Mouse (Mus musculus): ENCODE results near the gene Eln. TPM values are rescaled to one million over a fixed set of nuclear protein-coding genes. Genes with fewer than 3 reads are reported as not detected.

Eln gene
- total RNA-seq, 2 experiments from 2014 or later: 409 to 606 TPM

DNA sequence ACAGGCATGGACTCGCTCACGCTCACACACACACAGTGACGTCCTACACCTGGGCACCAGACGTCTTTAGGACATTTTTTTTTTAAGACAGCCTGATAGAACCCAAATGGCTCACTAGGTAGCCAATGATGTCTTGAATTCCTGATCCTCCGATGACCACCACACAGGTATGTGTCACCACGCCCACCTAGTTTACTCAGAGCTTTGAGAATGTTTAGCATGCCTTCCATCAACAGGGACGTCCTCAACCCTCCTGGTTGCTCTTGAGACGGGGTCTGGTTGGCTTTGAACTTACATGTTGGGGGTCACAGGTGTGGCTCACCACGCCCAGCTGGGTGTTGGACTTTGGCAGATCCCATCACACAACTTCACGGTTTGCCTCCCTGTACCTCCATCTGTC is 922 bp downstream of the Eln start:
- intact Hi-C loops (cut with DNase I): loop anchor here (2.0 to 10.0 kb wide), 2 partner anchors 155 to 219 kb away; no protein-coding TSS in a partner anchor
- DNase-seq: no peak

GRCm38 (mm10) chr5:134745801-134746200 is 1.3 kb downstream of the Eln start:
- no peak for DNase-seq
- intact Hi-C loops (cut with DNase I): loop anchor here (2.0 to 10.0 kb wide), 2 partner anchors 155 to 219 kb away; no protein-coding TSS in a partner anchor

DNA sequence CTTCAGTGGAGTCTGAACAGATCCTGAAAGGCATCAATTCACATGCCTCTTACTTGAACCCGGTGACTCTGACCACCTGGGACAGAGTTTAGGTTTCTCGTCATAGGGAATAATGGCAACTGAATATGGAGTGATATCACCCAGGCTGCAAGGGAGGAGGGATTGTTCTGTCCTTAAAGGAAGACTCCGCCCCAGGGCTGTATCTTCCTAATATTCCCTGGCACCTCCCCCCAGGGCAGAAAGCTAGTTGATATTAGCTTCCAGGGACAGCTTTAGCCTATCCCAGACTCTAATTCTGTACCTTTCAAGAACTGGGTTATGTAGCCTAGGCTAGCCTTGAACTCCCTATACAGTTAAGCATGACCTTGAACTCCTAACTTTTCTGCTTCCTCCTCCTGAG is 2.1 kb downstream of the Eln start:
- intact Hi-C loops (cut with DNase I): loop anchor here (10.0 kb wide), 1 partner anchor 220 kb away; no protein-coding TSS in a partner anchor

DNA sequence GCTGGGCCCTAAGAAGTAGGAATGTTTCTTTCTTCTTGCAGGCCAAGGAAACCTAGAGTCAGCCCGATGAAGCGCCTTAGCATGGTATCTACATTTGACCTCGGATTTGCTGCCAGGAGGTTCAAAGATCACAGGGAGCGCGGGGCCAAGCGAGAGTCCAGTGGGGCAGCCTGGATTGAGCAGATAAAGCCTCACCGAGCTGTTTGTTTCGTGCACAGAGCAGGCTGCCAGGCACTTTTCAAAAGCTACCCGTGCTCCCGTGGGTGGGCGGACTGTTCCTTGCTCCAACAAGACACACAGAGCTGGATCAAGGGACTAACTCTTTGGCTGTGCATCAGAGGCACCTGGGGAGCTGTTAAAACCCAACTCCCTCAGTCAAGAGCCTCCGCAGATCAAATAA is 3.1 kb downstream of the Eln start:
- no peak for DNase-seq
- intact Hi-C loops (cut with DNase I): loop anchor here (10.0 kb wide), 1 partner anchor 221 kb away; no protein-coding TSS in a partner anchor

More for the DNA sequence above, 2.1 kb downstream of the Eln start:
- DNase-seq: no peak

DNA sequence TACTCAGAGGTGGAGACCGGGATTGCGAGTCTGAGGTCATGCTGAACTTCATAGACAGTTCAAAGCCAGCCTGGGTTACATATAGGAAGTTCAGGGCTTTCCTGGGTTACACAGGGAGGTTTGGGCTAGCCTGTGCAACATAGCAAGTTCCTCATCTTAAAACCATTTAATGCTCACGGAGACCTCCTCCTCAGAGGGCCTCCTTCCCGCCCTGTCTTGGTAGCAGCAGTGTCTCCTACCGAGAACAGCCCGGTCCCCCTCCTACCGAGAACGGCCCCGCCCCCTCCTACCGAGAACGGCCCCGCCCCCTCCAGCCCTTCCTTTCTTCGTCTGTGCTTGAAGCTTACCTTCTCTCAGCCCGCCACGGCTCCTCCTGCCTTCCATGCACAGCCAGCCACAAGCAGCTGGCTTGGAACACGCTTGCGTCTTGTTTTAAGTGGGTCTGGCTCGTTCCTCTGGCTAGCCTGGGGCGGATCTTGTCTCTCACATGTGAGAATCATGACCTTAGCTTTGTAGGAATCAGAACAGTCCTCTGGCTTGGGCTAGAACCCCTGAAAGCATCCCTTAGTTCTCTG is 4.8 kb downstream of the Eln start:
- intact Hi-C loops (cut with DNase I): loop anchor here (10.0 kb wide), 1 partner anchor 222 kb away; no protein-coding TSS in a partner anchor
- DNase-seq: peak; percentile 42 to 51

DNA sequence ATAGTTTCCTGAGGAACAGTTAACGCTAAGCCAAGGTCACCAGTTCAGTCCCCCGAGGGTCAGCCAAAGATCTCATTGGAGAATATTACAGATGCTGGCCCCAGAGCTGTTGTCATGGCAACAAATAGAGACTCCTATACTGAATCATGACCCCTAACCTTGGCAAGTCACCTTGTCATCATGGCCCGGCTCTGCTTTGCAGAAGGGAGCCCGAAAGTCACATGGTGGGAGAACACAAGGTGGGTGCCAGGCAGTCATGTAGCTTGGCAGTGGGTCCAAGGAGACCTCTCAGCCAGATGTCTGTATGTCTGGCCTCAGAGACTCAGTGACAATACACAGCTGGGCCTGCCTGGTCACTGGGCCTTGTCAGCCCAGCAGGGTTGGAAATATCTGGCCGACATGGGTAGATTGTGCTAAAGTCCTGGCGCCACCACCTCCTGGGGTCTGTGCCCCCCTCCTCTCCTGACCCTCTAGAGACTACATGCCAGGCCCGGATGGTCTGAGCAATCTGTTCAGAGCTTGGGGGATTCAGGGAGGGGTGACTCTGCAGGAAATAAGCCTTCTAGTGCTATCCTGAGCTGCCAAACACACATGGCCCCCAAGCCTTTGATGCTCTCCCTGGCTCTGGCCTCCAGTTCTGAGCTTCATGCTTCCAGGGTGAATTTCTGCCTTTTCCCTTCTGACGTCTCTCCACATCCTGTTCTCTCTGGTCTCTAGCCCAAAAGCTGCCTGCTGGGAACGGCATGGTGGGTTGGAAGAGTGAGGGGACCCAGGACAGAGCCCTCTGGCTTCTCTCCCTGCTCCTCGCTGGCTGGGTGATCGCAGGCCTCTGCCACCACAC is 6.4 kb downstream of the Eln start:
- peak; percentile 57 to 65 for DNase-seq
- intact Hi-C loops (cut with DNase I): loop anchor here (10.0 kb wide), 1 partner anchor 224 kb away; no protein-coding TSS in a partner anchor

DNA sequence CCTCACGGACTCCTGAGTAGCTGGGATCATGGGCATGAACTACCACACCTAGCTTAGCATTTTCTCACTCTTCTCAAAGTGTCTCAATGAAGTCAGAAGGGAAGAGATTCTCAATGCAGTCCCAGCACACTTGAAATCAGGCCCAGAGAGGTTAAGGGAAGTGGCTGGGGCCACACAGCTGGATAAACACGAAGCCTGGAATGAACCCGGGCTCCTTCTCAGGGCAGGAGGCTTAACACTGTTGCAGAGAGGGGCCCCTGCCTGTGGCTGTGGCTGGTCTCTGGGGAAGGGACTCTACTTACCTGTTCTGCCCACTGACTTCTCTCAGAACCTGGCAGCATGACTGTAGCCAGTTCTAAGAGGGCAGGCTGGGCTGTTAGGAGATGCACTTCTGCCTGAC is 7.2 kb downstream of the Eln start:
- no peak for DNase-seq
- intact Hi-C loops (cut with DNase I): loop anchor here (10.0 kb wide), 1 partner anchor 225 kb away; no protein-coding TSS in a partner anchor

- intact Hi-C loops (cut with DNase I): no loop called here
- DNase-seq: peak in 1 of 2 experiments; percentile 23
These were observed 12.2 kb downstream of the Eln start for GRCm38 (mm10) chr5:134734920-134735319.

DNA sequence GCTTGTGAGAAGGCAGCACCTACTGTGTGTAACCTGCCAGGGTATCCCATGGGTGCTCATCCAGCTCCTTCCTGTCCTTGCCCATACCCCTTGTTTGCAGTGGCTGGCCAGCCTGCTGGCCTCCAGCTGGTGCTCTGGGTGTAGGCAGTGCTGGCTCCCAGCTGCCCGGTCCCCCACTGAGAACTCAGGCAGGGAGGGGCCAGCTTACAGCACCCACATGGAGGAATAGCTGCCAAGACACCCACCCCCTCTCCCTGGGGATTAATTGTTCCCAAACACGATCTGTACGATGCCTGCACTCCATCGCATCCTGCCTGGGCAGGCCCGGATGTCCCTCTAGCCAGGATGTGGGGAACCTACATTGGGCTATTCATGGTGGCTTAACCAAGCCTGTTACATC is 13.1 kb downstream of the Eln start:
- intact Hi-C loops (cut with DNase I): no loop called here

GRCm38 (mm10) chr5:134733241-134733640 is 13.9 kb downstream of the Eln start:
- intact Hi-C loops (cut with DNase I): no loop called here
- no peak for DNase-seq

More for the DNA sequence above, 13.1 kb downstream of the Eln start:
- no peak for DNase-seq

DNA sequence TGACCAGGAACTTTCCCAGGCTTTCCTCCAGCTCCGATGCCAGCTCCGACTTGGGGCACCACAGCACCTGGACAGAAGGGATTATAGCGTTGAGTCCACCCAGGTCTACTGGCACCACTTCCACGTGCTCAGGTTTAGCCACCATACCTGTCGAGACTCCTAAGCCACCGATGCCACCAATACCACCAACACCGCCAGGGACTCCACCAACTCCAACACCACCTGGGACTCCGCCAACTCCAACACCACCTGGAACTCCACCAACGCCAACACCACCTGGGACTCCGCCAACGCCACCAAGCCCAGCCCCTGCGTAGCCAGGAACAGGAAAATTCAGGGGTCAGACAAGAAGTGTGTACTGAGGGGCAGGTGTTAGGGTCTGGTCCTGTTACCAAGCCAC is 18.0 kb downstream of the Eln start:
- no peak for DNase-seq

DNA sequence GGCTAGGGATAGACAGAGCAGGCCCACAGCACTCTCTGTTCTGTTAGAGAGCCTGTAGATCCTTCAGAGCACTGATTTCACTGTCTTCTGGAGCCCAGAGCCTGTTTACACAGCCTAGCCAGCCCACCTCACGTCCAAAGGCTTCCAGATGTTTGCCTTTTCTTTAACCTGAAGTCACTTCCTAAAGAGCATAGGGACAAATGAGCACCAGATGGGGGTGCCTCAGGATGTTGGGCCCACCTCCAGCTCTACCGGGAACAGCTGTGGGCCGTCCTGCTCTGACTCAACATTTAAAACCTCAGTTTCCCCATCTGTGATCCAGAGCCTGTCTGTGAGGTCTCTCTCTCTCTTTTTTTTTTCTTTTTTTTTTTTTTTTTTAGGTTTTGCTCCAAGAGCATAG is 18.6 kb downstream of the Eln start:
- intact Hi-C loops (cut with DNase I): no loop called here
- no peak for DNase-seq

More for the DNA sequence above, 18.0 kb downstream of the Eln start:
- intact Hi-C loops (cut with DNase I): no loop called here

DNA sequence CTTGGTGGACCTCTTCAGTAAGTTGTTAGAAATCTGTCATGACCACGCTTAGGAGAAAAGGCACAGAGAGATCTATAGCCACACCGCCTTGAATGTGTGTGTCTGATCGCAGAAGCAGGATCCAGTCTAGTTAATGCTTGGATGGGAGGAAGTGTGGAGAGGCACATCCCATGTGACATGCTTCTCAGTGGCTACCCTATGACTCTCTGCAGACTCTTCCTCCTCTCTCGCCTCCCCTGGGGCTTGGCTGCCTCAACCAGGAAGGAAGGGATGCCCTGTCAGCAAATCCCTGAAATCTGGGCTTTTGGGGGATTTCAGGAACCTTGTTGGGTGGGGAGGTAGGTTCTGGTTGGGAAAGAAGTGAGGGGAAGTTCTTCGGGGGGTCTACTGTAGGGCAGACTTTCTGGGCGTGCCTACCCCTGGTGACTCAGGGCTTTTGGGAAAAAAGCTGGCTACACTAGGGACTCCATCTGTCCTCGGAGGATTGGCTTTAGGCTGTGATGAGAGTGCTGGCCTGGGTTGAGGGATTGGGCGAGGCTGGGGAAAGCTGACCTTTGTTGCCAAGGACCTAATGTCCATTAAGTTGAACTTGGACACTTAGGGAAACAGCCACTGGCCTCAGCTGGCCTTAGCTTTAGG is 20.0 kb downstream of the Eln start:
- intact Hi-C loops (cut with DNase I): no loop called here

DNA sequence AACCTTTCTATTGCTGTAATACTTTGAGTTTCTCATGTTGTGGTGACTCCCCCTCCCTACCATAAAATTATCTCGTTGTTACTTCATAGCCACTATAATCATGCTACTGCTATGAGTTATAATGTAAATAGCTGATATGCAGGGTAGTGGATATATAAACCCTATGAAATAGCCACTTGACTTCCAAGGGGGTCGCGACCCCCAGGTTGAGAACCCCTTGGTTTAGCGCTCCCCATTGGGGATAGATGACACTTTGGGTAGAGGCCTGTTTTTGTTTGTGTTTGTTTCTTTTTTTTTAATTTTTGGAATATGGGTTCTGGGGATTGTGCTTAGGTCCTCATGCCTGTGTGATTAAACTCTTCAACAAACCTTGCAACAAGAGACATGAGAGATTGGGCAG is 21.8 kb downstream of the Eln start:
- DNase-seq: no peak
- intact Hi-C loops (cut with DNase I): no loop called here

More for the DNA sequence above, 20.0 kb downstream of the Eln start:
- DNase-seq: no peak

DNA sequence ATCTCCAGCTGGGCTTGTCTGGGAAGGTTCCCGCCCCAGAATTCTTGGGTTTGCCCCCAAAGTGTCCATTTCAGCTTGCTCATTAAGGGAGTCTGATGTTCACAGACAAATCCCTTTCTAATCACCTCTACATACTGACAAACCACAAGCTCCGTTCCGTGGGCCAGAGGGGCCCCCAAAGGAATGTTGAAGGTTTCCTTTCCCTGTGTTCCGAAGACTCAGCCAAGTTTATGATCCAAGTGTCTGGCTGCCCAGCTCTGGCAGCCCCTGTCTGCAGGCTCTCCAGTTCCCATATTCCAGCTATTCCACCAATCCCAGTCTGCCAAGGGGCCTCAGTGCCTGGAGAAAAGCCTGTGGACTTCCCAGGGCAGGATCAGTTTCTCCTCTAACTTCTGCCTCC is 27.1 kb downstream of the Eln start:
- intact Hi-C loops (cut with DNase I): no loop called here
- DNase-seq: no peak

DNA sequence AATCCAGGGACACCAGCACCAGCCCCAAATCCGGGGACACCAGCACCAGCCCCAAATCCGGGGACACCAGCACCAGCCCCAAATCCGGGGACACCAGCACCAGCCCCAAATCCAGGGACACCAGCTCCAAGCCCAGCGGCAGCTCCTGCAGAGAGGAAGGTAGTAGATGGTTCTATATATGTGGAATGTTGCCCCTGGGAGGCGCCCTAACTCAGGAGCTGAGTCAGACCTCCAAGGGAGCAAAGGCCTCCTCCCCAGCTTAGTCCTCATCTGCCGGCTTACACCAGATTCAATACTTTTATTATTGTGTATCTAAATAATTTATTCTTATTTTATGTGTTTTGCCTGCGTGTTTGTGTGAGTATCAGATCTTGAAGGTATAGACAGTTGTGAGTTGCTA is 36.0 kb downstream of the Eln start:
- DNase-seq: no peak
- intact Hi-C loops (cut with DNase I): no loop called here

GRCm38 (mm10) chr5:134709275-134709674 is 37.8 kb downstream of the Eln start:
- no peak for DNase-seq
- intact Hi-C loops (cut with DNase I): loop anchor here (2.0 kb wide), 1 partner anchor 192 kb away; no protein-coding TSS in a partner anchor

DNA sequence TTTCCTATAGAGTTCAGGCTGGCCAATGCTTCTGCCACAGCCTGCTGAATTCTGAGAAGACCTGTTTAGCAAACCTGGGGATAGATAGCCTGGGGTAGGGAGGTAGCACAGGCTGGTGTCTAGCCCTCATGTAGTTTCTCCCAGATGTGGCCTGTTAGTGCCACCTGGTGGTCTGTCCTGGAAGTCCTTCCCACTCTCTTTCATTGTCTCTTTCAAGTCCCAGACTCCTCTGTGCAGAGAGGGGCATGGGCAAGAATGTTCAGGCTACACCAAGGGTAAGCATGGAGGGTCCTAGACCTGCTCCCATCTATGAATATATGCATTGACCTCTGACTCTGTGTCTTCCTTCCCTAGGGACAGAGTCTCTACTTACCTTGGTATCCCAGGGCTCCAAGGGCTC is 43.0 kb downstream of the Eln start:
- intact Hi-C loops (cut with DNase I): loop anchor here (2.0 to 5.0 kb wide), 5 partner anchors 37 to 209 kb away; partner anchors contain the start of gene Lat2
- DNase-seq: peak; percentile 77 to 81

DNA sequence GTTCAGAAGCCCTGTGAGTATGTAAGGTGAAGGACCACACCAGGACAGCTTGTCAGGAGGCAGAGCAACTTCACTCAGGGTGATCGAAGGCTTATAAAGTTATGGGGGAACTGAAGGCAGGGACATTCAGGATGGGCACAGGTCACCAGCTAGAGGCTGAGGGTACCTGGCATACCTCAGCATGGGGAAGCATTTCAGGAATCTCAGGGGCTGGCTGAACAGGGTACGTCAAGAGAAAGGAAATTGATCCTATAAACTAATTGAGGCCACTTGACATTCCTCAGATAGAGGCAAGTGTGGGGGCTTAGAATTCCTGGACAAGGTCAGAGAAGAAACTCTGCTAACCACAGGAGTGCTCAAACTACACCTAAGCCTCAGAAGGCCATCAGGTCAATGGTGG is 51.6 kb downstream of the Eln start:
- intact Hi-C loops (cut with DNase I): no loop called here

DNA sequence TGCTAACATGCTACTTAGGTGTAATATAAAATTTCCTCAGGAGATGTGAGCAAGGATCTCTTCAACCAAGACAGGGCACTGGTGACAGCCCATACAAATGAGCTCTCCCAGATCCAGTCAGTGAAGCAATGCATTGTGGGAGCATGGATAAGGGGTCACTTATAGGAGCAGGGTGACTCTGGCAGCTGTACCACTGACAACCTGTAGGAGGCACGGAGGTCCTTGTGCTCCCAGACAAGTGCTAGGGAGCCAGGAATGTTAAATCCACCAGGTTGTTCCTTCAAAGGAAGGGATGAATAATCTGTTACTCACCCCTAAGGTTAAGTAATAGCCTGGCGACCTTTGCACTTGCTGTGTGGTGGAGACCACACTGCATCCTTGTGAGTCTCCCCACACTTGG is 52.0 kb downstream of the Eln start:
- intact Hi-C loops (cut with DNase I): no loop called here
- no peak for DNase-seq

More for the DNA sequence above, 51.6 kb downstream of the Eln start:
- DNase-seq: no peak

DNA sequence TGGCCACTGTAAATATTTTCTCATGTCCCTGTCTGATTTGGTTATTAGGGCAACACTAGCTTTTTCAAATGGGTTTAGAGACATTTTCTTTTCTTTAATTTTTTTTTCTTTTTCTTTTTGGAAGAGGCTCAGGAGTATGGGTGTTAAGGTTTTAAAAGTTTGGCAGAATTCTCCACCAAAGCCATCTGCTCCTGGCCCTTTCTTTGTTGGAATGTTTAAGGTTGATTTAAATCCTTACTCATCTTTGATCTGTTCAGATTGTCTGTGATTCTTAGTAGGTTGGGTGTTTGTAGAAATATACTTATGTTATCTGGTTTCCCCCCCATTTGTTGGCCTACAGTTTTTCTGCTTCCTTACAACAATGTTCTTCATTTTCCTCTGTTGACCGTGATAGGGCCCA is 54.4 kb downstream of the Eln start:
- intact Hi-C loops (cut with DNase I): no loop called here
- no peak for DNase-seq
